Mouse (Mus musculus) heart, postnatal 0 days (tissue): ENCODE results near the gene Sgpl1. TPM values are rescaled to one million over a fixed set of nuclear protein-coding genes. Genes with fewer than 3 reads are reported as not detected.

Source experiments
- ATAC-seq: fragments of 200-750 bp; cut with Nextera tagmentation; 2 replicates; pipeline ENCODE4 v1.8.0; 2017; ENCODE audit warnings: low read depth, moderate number of reproducible peaks, moderate library complexity; ENCODE audit not compliant: insufficient read depth
- DNase-seq: peaks from one replicate; pipeline ENCODE4 v3.0.0-alpha.2; 2016; ENCODE audit warnings: low spot score
- H3K27ac ChIP-seq: fragments of 300-500 bp; sonication (generic); 2 replicates; pipeline ENCODE4 v1.5.1; 2014; ENCODE audit warnings: low read depth, mild to moderate bottlenecking
- H3K27me3 ChIP-seq: fragments of 300-500 bp; sonication (generic); 2 replicates; pipeline ENCODE4 v1.6.1; 2014; ENCODE audit warnings: low read length, mixed read lengths; ENCODE audit not compliant: control insufficient read depth, insufficient read depth
- H3K36me3 ChIP-seq: fragments of 300-500 bp; sonication (generic); replicated peaks from 2 replicates; pipeline ENCODE4 v1.6.1; 2014; ENCODE audit warnings: low read length, mixed read lengths; ENCODE audit not compliant: control insufficient read depth, insufficient read depth
- H3K4me1 ChIP-seq: fragments of 300-500 bp; sonication (generic); 2 replicates; pipeline ENCODE4 v1.6.1; 2014; ENCODE audit warnings: antibody characterized with exemption; ENCODE audit not compliant: control insufficient read depth, insufficient read depth
- H3K4me2 ChIP-seq: fragments of 300-500 bp; sonication (generic); 2 replicates; pipeline ENCODE4 v1.6.1; 2014; ENCODE audit warnings: low read depth, mild to moderate bottlenecking, low read length, moderate library complexity
- H3K4me3 ChIP-seq: fragments of 300-500 bp; sonication (generic); 2 replicates; pipeline ENCODE4 v1.5.1; 2014; ENCODE audit warnings: low read depth, low read length
- H3K9ac ChIP-seq: fragments of 300-500 bp; sonication (generic); replicated peaks from 2 replicates; pipeline ENCODE4 v1.6.1; 2014; ENCODE audit warnings: low read depth, low read length, mixed read lengths
- H3K9me3 ChIP-seq: fragments of 300-500 bp; sonication (generic); replicated peaks from 2 replicates; pipeline ENCODE4 v1.6.1; 2016; ENCODE audit warnings: low read length; ENCODE audit not compliant: control insufficient read depth
- CTCF ChIP-seq: IDR thresholded peaks from 2 replicates; pipeline ENCODE4 v1.5.1; 2016; ENCODE audit warnings: antibody characterized with exemption, control low read depth, low read depth
- EP300 ChIP-seq: IDR thresholded peaks from 2 replicates; pipeline ENCODE4 v1.6.1; 2016; ENCODE audit warnings: antibody characterized with exemption, low read depth
- WGBS: fragments of 180-500 bp; shearing (Covaris S2); extraction: QIAGEN DNeasy Blood & Tissue Kit; methylation state at CpG from one replicate; pipeline ENCODE4 v1.1.7; 2014; 5-methylcytosine and 5-hydroxymethylcytosine counted together
- polyA plus RNA-seq: library from polyadenylated mRNA; unstranded; fragments of >200 nt; fragmentation: Nextera tagmentation; extraction: Ambion mirVana; gene quantifications from 2 replicates; pipeline ENCODE4 v1.2.1, GENCODE M21; 2015
- total RNA-seq: library from RNA; depleted of rRNA; stranded (reverse); fragments of >200 nt; gene quantifications from 2 replicates; pipeline ENCODE4 v1.2.3, GENCODE M21; 2014; ENCODE audit warnings: low replicate concordance

Gene Sgpl1
- total and polyA plus RNA-seq, 2 experiments from 2014 or later: 16.7 to 36.3 TPM

DNA sequence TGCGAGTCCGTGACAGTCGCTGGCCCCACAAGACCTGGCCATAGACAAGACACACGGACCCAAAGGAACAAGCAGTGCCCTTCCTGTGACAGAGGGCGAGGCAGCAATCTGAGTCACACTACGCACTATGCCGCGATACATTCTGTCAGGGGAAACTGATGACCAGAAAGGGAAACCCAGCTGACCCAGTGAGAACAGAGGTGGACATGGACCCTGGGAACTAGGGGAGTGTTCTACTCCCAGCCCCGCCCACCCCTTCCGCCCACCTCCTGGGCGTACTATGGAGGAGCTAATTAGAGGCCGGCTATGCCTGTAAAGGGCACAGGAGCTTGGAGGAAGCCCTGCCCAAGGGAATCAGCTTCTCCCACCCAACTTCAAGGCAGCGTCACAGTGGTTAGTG is 78.3 kb downstream of the Sgpl1 start:
- Histone ChIP-seq H3K27ac (peak overlapping the region; percentile 59), H3K36me3 (no peaks in the 10 kb centered on the region), H3K9me3 (no peaks in the 10 kb centered on the region), H3K4me2 (peak overlapping the region; percentile 19), H3K4me3 (no peak overlapping the region), H3K9ac (no peak overlapping the region), H3K4me1 (peaks cover 19% of the 10 kb centered on the region), H3K27me3 (no peaks in the 10 kb centered on the region)
- ATAC-seq (peak; percentile 23), DNase-seq (no peak)
- no peak for TF ChIP-seq EP300
- TF ChIP-seq CTCF: no peak
- WGBS: 14% methylated on average over 13 of the region's 13 CpGs

- Histone ChIP-seq H3K4me1 (peaks cover 19% of the 10 kb centered on the region), H3K9ac (no peak overlapping the region), H3K4me3 (no peak overlapping the region), H3K36me3 (no peaks in the 10 kb centered on the region), H3K27ac (peak overlapping the region; percentile 59), H3K9me3 (no peaks in the 10 kb centered on the region), H3K27me3 (no peaks in the 10 kb centered on the region), H3K4me2 (peak overlapping the region; percentile 19)
- TF ChIP-seq EP300: no peak; the same call in 1 of the 2 replicates
- TF ChIP-seq CTCF: peak; percentile 92
- DNase-seq (peak; percentile 78), ATAC-seq (peak; percentile 83)
- 8% methylated on average over 8 of the region's 8 CpGs for WGBS
These were observed 78.9 kb downstream of the Sgpl1 start for GRCm38 (mm10) chr10:61068436-61069192.

GRCm38 (mm10) chr10:61065287-61066005 is 82.1 kb downstream of the Sgpl1 start:
- Histone ChIP-seq H3K27me3 (no peaks in the 10 kb centered on the region), H3K36me3 (no peaks in the 10 kb centered on the region), H3K27ac (no peak overlapping the region), H3K9ac (no peak overlapping the region), H3K4me3 (no peak overlapping the region), H3K4me2 (no peak overlapping the region), H3K9me3 (no peaks in the 10 kb centered on the region), H3K4me1 (peaks cover 19% of the 10 kb centered on the region)
- DNase-seq (no peak), ATAC-seq (no peak; the same call in 1 of the 2 replicates)
- no peak for TF ChIP-seq EP300
- no peak for TF ChIP-seq CTCF
- WGBS: 48% methylated on average over 13 of the region's 13 CpGs

GRCm38 (mm10) chr10:61064635-61065034 is 82.9 kb downstream of the Sgpl1 start:
- H3K27ac ChIP-seq: no peak overlapping the region
- WGBS: 36% methylated on average over 8 of the region's 8 CpGs
- no peak overlapping the region for H3K4me2 ChIP-seq
- H3K9me3 ChIP-seq: no peaks in the 10 kb centered on the region
- DNase-seq (no peak), ATAC-seq (no peak)
- no peaks in the 10 kb centered on the region for H3K27me3 ChIP-seq
- H3K4me1 ChIP-seq: peaks cover 24% of the 10 kb centered on the region
- TF ChIP-seq CTCF (no peak), EP300 (no peak)
- no peaks in the 10 kb centered on the region for H3K36me3 ChIP-seq
- H3K9ac ChIP-seq: no peak overlapping the region
- H3K4me3 ChIP-seq: no peak overlapping the region

GRCm38 (mm10) chr10:61063271-61063864 is 84.1 kb downstream of the Sgpl1 start:
- Histone ChIP-seq H3K27me3 (no peaks in the 10 kb centered on the region), H3K9ac (no peak overlapping the region), H3K4me3 (no peak overlapping the region), H3K27ac (no peak overlapping the region), H3K4me2 (no peak overlapping the region), H3K36me3 (no peaks in the 10 kb centered on the region), H3K4me1 (peaks cover 22% of the 10 kb centered on the region), H3K9me3 (no peaks in the 10 kb centered on the region)
- no peak for DNase-seq
- no peak for TF ChIP-seq CTCF
- no peak for TF ChIP-seq EP300
- no peak for ATAC-seq
- WGBS: 86% methylated on average over 10 of the region's 10 CpGs
